Mouse (Mus musculus): ENCODE data around the gene Krt81. TPM values are rescaled to one million over a fixed set of nuclear protein-coding genes. Genes with fewer than 3 reads are reported as not detected.

Krt81 gene
- total and polyA plus RNA-seq, 2 experiments from 2014 or later, result not detected

GRCm38 (mm10) chr15:101492718-101493117 lies 29.2 kb upstream of the Krt81 start:
- H3K27me3 ChIP-seq (ENCODE audit: insufficient read depth, low read length), result no peaks in the 10 kb centered on the region
- no peak overlapping the region for H3K9ac ChIP-seq
- H3K27ac ChIP-seq (ENCODE audit: low read depth, low read length), result no peak overlapping the region
- no peak overlapping the region for H3K4me2 ChIP-seq (ENCODE audit: low read depth)
- 77% methylated on average over 8 of the region's 8 CpGs for WGBS
- DNase-seq (no peak), ATAC-seq (no peak)
- H3K4me1 ChIP-seq (ENCODE audit: insufficient read depth), result no peaks in the 10 kb centered on the region
- H3K36me3 ChIP-seq (ENCODE audit: insufficient read depth), result no peaks in the 10 kb centered on the region
- TF ChIP-seq CTCF (IDR thresholded peaks at IDR 0.05; ENCODE audit: low read depth), result no peak
- H3K4me3 ChIP-seq (ENCODE audit: low read depth, low read length), result no peak overlapping the region
- H3K9me3 ChIP-seq (ENCODE audit: low read length), result no peaks in the 10 kb centered on the region

GRCm38 (mm10) chr15:101491431-101491830 lies 27.9 kb upstream of the Krt81 start, which contains the start of gene Krt83:
TSS of gene Krt83 (minus strand) at chr15:101491512.
- no peak for ATAC-seq
- no peak for TF ChIP-seq CTCF (IDR thresholded peaks at IDR 0.05; ENCODE audit: low read depth)
- Histone ChIP-seq H3K4me1 (ENCODE audit: insufficient read depth) (no peaks in the 10 kb centered on the region), H3K4me3 (ENCODE audit: low read depth, low read length) (no peak within 1 kb of the TSS), H3K9ac (no peak within 1 kb of the TSS), H3K27ac (ENCODE audit: low read depth, low read length) (no peak within 1 kb of the TSS), H3K27me3 (ENCODE audit: insufficient read depth, low read length) (no peaks in the 10 kb centered on the region), H3K4me2 (ENCODE audit: low read depth) (no peak within 1 kb of the TSS), H3K9me3 (ENCODE audit: low read length) (no peaks in the 10 kb centered on the region), H3K36me3 (ENCODE audit: insufficient read depth) (no peaks in the 10 kb centered on the region)
- DNase-seq, result no peak
- whole genome bisulfite sequencing, result 39% methylated on average over 6 of the region's 6 CpGs

DNA sequence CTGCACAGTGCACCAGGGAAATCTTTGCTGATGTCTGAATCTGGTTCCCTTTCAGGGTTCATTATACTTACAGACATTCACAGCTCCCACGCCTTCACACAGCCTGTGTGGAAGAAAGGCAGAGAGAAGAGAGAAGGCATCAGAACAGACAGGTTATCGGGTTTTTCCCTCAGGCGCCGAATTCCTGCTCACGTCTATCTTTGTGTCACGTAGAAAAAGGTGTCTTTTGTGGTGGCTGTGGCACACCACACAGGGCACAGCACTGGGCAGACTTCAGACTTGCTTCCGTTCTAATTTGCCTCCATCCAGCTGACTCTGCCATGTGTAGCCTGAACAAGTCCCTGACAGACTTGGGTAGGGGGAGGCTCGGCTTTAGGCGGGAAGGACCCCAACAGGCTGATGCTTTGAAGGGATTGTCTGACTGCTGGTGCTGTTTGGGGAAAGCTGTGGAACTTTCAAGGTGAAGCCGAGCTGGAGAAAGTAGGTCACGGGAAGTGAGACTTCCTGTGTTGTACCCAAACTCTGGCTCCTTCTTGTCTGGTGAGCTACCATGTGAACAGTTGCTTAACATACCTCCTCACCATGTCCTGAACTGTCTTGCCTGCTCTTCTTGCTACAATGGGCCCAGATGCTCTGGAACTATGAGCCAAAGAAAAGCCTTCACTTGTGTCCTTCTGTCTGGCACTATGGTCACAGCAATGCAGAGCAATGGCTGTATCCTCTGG lies 22.5 kb upstream of the Krt81 start:
- no peak overlapping the region for H3K4me2 ChIP-seq (ENCODE audit: low read depth)
- no peak overlapping the region for H3K27ac ChIP-seq (ENCODE audit: low read depth, low read length)
- no peak overlapping the region for H3K4me3 ChIP-seq (ENCODE audit: low read depth, low read length)
- H3K27me3 ChIP-seq (ENCODE audit: insufficient read depth, low read length), result no peaks in the 10 kb centered on the region
- 79% methylated on average over 11 of the region's 11 CpGs for WGBS
- TF ChIP-seq CTCF (IDR thresholded peaks at IDR 0.05; ENCODE audit: low read depth), result no peak
- no peaks in the 10 kb centered on the region for H3K9me3 ChIP-seq (ENCODE audit: low read length)
- no peaks in the 10 kb centered on the region for H3K4me1 ChIP-seq (ENCODE audit: insufficient read depth)
- DNase-seq, result no peak
- ATAC-seq, result no peak
- H3K36me3 ChIP-seq (ENCODE audit: insufficient read depth), result no peaks in the 10 kb centered on the region
- no peak overlapping the region for H3K9ac ChIP-seq

DNA sequence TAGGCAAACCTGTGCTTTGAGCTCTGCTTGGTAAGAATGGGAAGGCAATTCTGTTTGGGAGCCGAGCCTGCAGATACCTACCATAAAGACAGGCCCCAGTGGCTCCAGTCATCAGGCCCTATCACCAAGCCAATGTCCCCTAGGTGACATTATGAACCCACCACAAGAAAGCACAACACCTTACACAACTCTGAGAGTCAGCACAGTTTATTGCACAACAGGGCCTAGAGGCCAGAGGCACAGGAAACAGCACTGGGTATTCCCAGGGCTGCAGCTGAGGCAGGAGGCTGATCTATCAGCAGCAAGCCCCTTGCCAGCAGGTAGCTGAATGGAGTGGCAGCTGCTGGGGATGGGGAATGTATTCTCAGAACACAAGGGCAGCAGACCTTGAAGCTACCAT lies 21.4 kb upstream of the Krt81 start:
- Histone ChIP-seq H3K27me3 (ENCODE audit: insufficient read depth, low read length) (no peaks in the 10 kb centered on the region), H3K9ac (no peak overlapping the region), H3K9me3 (ENCODE audit: low read length) (no peaks in the 10 kb centered on the region), H3K4me2 (ENCODE audit: low read depth) (no peak overlapping the region), H3K4me1 (ENCODE audit: insufficient read depth) (no peaks in the 10 kb centered on the region), H3K27ac (ENCODE audit: low read depth, low read length) (no peak overlapping the region), H3K36me3 (ENCODE audit: insufficient read depth) (no peaks in the 10 kb centered on the region), H3K4me3 (ENCODE audit: low read depth, low read length) (no peak overlapping the region)
- ATAC-seq (no peak), DNase-seq (no peak)
- 88% methylated on average over 1 of the region's 1 CpGs for WGBS
- no peak for TF ChIP-seq CTCF (IDR thresholded peaks at IDR 0.05; ENCODE audit: low read depth)

DNA sequence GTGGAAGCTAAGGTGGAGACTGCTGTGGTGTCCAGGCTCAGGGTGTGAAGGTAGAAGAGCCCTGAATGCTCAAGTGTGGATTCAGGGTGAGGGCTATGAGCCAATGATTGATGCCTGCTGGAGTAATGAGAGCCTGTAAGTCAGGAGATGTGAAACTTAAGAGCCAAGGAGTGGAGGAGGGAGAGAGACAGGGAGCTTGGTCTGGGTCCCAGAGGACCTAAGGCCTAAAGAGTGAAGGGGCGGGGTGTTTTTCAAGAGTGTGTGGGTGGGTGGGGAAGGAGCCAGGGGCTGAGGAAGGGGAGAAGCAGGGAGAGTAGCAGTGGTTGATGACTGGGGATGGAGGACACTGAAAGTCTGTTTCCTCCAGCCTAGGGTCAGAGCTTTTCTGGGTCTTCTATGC lies 20.1 kb upstream of the Krt81 start:
- no peak overlapping the region for H3K9ac ChIP-seq
- H3K4me2 ChIP-seq (ENCODE audit: low read depth), result no peak overlapping the region
- DNase-seq (no peak), ATAC-seq (no peak)
- no peak overlapping the region for H3K27ac ChIP-seq (ENCODE audit: low read depth, low read length)
- no peak for TF ChIP-seq CTCF (IDR thresholded peaks at IDR 0.05; ENCODE audit: low read depth)
- H3K27me3 ChIP-seq (ENCODE audit: insufficient read depth, low read length), result no peaks in the 10 kb centered on the region
- no peak overlapping the region for H3K4me3 ChIP-seq (ENCODE audit: low read depth, low read length)
- peaks cover 12% of the 10 kb centered on the region for H3K4me1 ChIP-seq (ENCODE audit: insufficient read depth)
- H3K9me3 ChIP-seq (ENCODE audit: low read length), result no peaks in the 10 kb centered on the region
- no peaks in the 10 kb centered on the region for H3K36me3 ChIP-seq (ENCODE audit: insufficient read depth)
- WGBS, result 86% methylated on average over 1 of the region's 1 CpGs

GRCm38 (mm10) chr15:101482056-101482455 lies 18.5 kb upstream of the Krt81 start:
- TF ChIP-seq CTCF (IDR thresholded peaks at IDR 0.05; ENCODE audit: low read depth), result no peak
- Histone ChIP-seq H3K36me3 (ENCODE audit: insufficient read depth) (no peaks in the 10 kb centered on the region), H3K9ac (no peak overlapping the region), H3K27ac (ENCODE audit: low read depth, low read length) (no peak overlapping the region), H3K4me3 (ENCODE audit: low read depth, low read length) (no peak overlapping the region), H3K9me3 (ENCODE audit: low read length) (no peaks in the 10 kb centered on the region), H3K4me2 (ENCODE audit: low read depth) (no peak overlapping the region), H3K4me1 (ENCODE audit: insufficient read depth) (peaks cover 13% of the 10 kb centered on the region), H3K27me3 (ENCODE audit: insufficient read depth, low read length) (no peaks in the 10 kb centered on the region)
- no peak for ATAC-seq
- DNase-seq, result no peak
- 43% methylated on average over 4 of the region's 4 CpGs for WGBS

DNA sequence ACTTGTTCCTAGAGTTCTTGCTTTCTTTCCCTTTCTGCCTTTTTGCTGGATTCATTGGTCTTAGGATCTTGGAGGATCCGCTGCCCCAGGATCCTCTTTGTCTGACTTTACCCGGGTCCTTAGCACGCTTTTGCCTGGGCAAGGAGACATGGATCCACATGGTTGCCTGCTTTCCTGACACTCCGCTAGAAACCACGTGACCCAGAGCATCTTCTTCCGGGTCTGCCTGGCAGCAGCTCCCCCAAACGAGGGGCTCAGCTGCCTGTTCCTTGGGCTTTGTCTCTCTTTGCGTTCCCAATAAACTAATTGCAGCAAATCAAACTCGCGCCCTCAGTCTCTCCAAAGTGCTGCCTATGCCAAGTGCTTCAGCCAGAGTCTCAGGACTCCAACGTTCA lies 16.1 kb upstream of the Krt81 start:
- no peaks in the 10 kb centered on the region for H3K9me3 ChIP-seq (ENCODE audit: low read length)
- no peaks in the 10 kb centered on the region for H3K27me3 ChIP-seq (ENCODE audit: insufficient read depth, low read length)
- WGBS, result 25% methylated on average over 11 of the region's 11 CpGs
- H3K9ac ChIP-seq, result peak overlapping the region; percentile 28; the same call in 1 of the 2 replicates
- DNase-seq, result no peak
- H3K36me3 ChIP-seq (ENCODE audit: insufficient read depth), result no peaks in the 10 kb centered on the region
- peak overlapping the region; percentile 23 for H3K4me3 ChIP-seq (ENCODE audit: low read depth, low read length)
- ATAC-seq, result peak; percentile 81
- no peak for TF ChIP-seq CTCF (IDR thresholded peaks at IDR 0.05; ENCODE audit: low read depth)
- peak overlapping the region; percentile 62 for H3K4me2 ChIP-seq (ENCODE audit: low read depth)
- H3K4me1 ChIP-seq (ENCODE audit: insufficient read depth), result peaks cover 13% of the 10 kb centered on the region
- H3K27ac ChIP-seq (ENCODE audit: low read depth, low read length), result no peak overlapping the region
